Mouse (Mus musculus): ENCODE measurements at regions not wholly inside any gene's neighbourhood (a gene's known extent, or its start where the extent isn't known, plus 50 kb on each side); places are given as distances from the start of the nearest gene placed in this dataset.
A peak's percentile ranks its signal among the peaks of the same experiment; 100 is the strongest.
"Not testable (repeated sequence)": the region's sequence is repeated elsewhere in the genome, so short reads cannot be mapped to it uniquely, and the experiment has no call there.

DNA sequence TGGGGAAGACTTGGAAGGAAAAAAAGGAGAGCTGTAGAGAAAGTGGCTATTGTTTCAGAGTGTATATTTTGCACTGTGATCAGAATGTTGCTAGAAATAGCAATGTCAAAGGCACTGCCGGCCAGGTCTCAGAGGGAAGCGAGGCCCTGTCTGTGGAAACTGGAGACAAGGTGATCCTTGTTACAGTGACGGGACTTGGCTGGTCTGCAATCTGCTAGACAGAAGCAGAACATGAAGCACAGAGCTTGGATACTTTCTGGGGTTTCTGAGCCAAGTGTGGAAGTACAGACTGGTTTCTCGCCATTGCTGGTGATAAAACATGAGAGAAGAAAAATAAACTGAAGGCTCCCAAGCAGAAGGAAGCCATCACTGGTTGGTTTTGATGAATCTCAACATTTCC lies 198.3 kb upstream of the Slc7a14 start:
- H3K9me3 ChIP-seq (ENCODE audit: low read length) = 0 out of 2 replicates have a peak, but pooled peaks cover under 1% of the 10 kb centered on the region
- H3K27me3 ChIP-seq (ENCODE audit: insufficient read depth, low read length) = no peaks in the 10 kb centered on the region
- H3K4me3 ChIP-seq (ENCODE audit: low read depth, low read length) = no peak overlapping the region
- ATAC-seq (no peak), DNase-seq (no peak)
- H3K9ac ChIP-seq = no peak overlapping the region
- H3K4me1 ChIP-seq (ENCODE audit: insufficient read depth) = no peaks in the 10 kb centered on the region
- 78% methylated on average over 4 of the region's 4 CpGs for WGBS
- H3K27ac ChIP-seq (ENCODE audit: low read depth, low read length) = no peak overlapping the region
- no peak for TF ChIP-seq CTCF (IDR thresholded peaks at IDR 0.05; ENCODE audit: low read depth)
- no peak overlapping the region for H3K4me2 ChIP-seq (ENCODE audit: low read depth)
- no peaks in the 10 kb centered on the region for H3K36me3 ChIP-seq (ENCODE audit: insufficient read depth)

GRCm38 (mm10) chr3:31499201-31499968 lies 189.2 kb upstream of the Slc7a14 start:
- Histone ChIP-seq H3K4me2 (ENCODE audit: low read depth) (no peak overlapping the region), H3K27ac (ENCODE audit: low read depth, low read length) (0 out of 2 replicates have a peak overlapping the region, but pooled peaks have one; percentile 21), H3K9ac (no peak overlapping the region), H3K9me3 (ENCODE audit: low read length) (no peaks in the 10 kb centered on the region), H3K4me1 (ENCODE audit: insufficient read depth) (no peaks in the 10 kb centered on the region), H3K4me3 (ENCODE audit: low read depth, low read length) (no peak overlapping the region), H3K36me3 (ENCODE audit: insufficient read depth) (no peaks in the 10 kb centered on the region), H3K27me3 (ENCODE audit: insufficient read depth, low read length) (no peaks in the 10 kb centered on the region)
- 40% methylated on average over 10 of the region's 10 CpGs for WGBS
- ATAC-seq (peak; percentile 72), DNase-seq (peak; percentile 33)
- no peak for TF ChIP-seq CTCF (IDR thresholded peaks at IDR 0.05; ENCODE audit: low read depth)

DNA sequence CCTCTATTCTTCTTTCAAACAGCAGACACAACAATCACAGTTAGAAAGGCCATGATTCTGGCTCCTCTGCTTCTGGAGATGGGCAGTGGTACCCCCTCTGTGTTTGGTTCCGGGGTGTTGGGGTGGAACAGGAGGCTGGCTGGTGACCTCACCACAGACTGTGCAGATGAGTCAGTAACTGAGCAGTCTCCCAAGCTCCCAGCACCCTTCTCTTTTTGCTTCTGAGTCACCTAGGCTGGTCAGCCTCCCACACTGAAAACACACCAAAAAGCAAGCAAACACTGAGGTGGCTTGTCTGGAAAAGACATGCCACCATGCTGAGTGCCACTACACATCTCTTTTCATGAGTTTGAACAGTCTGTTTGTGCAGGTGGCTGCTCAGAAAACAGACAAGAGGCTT lies 185.1 kb upstream of the Slc7a14 start:
- Histone ChIP-seq H3K9ac (no peak overlapping the region), H3K9me3 (ENCODE audit: low read length) (no peaks in the 10 kb centered on the region), H3K4me3 (ENCODE audit: low read depth, low read length) (no peak overlapping the region), H3K4me2 (ENCODE audit: low read depth) (no peak overlapping the region), H3K27ac (ENCODE audit: low read depth, low read length) (no peak overlapping the region), H3K27me3 (ENCODE audit: insufficient read depth, low read length) (no peaks in the 10 kb centered on the region), H3K4me1 (ENCODE audit: insufficient read depth) (no peaks in the 10 kb centered on the region), H3K36me3 (ENCODE audit: insufficient read depth) (no peaks in the 10 kb centered on the region)
- TF ChIP-seq CTCF (IDR thresholded peaks at IDR 0.05; ENCODE audit: low read depth) = no peak
- DNase-seq = no peak
- 91% methylated on average over 1 of the region's 1 CpGs for WGBS
- no peak for ATAC-seq

DNA sequence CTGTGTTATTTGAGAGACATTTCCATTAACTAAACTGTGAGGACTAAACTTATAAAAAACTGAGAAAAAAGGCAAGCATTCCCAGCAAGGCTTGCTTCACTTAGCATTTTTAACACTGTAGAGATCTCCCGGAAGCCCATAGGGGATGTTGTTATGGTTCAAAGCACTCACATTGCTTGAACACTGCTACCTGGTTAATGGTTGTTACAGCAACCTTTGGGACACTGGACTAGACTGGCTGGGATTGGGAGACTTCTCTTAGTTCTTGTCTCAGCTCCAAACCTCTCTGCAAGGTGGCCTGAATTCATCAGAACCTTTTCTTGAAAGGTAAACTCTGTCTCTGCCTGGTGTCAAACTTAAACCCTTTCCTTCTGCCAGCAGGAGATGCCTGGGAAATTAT lies 184.5 kb upstream of the Slc7a14 start:
- Histone ChIP-seq H3K27ac (ENCODE audit: low read depth, low read length) (no peak overlapping the region), H3K9me3 (ENCODE audit: low read length) (no peaks in the 10 kb centered on the region), H3K9ac (no peak overlapping the region), H3K4me3 (ENCODE audit: low read depth, low read length) (no peak overlapping the region), H3K4me2 (ENCODE audit: low read depth) (no peak overlapping the region), H3K4me1 (ENCODE audit: insufficient read depth) (no peaks in the 10 kb centered on the region), H3K27me3 (ENCODE audit: insufficient read depth, low read length) (no peaks in the 10 kb centered on the region), H3K36me3 (ENCODE audit: insufficient read depth) (no peaks in the 10 kb centered on the region)
- ATAC-seq (no peak), DNase-seq (no peak)
- 95% methylated on average over 1 of the region's 1 CpGs for WGBS
- TF ChIP-seq CTCF (IDR thresholded peaks at IDR 0.05; ENCODE audit: low read depth) = no peak

DNA sequence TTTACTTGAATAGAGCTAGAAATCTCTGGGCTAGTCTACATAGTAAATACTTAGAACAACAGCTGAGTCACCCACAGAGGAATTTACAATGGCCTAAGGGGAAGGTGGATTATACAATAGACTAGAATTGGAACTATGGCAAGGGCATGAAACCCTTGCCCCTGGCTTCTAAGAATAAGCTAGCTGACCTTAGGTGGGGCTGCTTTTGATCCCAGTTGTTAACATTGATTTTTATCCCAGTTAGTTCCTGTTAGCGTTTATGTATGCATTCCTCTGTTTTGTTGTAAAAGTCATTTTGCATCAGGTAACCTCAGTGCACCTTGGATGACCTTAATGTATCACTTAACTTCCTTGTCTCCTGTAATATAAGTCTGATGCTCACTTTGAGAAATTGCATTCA lies 181.6 kb upstream of the Slc7a14 start:
- 86% methylated on average over 1 of the region's 1 CpGs for WGBS
- not testable (repeated sequence) for H3K9ac ChIP-seq; H3K4me2 ChIP-seq (ENCODE audit: low read depth); H3K9me3 ChIP-seq (ENCODE audit: low read length); H3K4me3 ChIP-seq (ENCODE audit: low read depth, low read length); H3K36me3 ChIP-seq (ENCODE audit: insufficient read depth); DNase-seq; ATAC-seq; H3K4me1 ChIP-seq (ENCODE audit: insufficient read depth); H3K27me3 ChIP-seq (ENCODE audit: insufficient read depth, low read length); H3K27ac ChIP-seq (ENCODE audit: low read depth, low read length)

DNA sequence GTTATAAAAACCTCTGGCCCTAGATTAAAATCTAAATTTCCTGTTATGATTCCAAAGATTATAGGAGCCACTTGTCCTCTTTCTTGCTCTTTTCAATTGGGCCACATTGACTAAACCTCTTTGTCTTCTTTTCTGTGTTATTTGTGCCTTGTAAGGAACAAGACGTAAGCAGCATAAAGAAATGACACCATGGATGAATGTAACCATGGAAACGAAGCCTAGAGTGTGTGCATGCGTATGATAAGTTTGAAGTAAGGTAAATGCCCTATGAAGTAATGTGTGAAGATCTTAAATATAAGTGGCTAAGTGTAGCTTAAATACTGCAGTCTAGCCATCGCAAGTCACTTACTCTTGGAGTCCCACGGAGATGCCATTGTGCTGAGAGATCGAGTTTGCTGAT lies 177.4 kb upstream of the Slc7a14 start:
- Histone ChIP-seq H3K27ac (ENCODE audit: low read depth, low read length) (no peak overlapping the region), H3K4me2 (ENCODE audit: low read depth) (no peak overlapping the region), H3K9ac (no peak overlapping the region), H3K9me3 (ENCODE audit: low read length) (no peaks in the 10 kb centered on the region), H3K36me3 (ENCODE audit: insufficient read depth) (no peaks in the 10 kb centered on the region), H3K27me3 (ENCODE audit: insufficient read depth, low read length) (no peaks in the 10 kb centered on the region), H3K4me1 (ENCODE audit: insufficient read depth) (no peaks in the 10 kb centered on the region), H3K4me3 (ENCODE audit: low read depth, low read length) (no peak overlapping the region)
- no peak for TF ChIP-seq CTCF (IDR thresholded peaks at IDR 0.05; ENCODE audit: low read depth)
- DNase-seq (peak; percentile 17), ATAC-seq (peak; percentile 78)
- WGBS = 63% methylated on average over 6 of the region's 6 CpGs

- ATAC-seq (no peak), DNase-seq (no peak)
- H3K36me3 ChIP-seq (ENCODE audit: insufficient read depth) = no peaks in the 10 kb centered on the region
- no peaks in the 10 kb centered on the region for H3K27me3 ChIP-seq (ENCODE audit: insufficient read depth, low read length)
- TF ChIP-seq CTCF (IDR thresholded peaks at IDR 0.05; ENCODE audit: low read depth) = no peak
- H3K27ac ChIP-seq (ENCODE audit: low read depth, low read length) = no peak overlapping the region
- H3K9me3 ChIP-seq (ENCODE audit: low read length) = no peaks in the 10 kb centered on the region
- no peaks in the 10 kb centered on the region for H3K4me1 ChIP-seq (ENCODE audit: insufficient read depth)
- no peak overlapping the region for H3K4me3 ChIP-seq (ENCODE audit: low read depth, low read length)
- WGBS = 67% methylated on average over 3 of the region's 3 CpGs
- no peak overlapping the region for H3K4me2 ChIP-seq (ENCODE audit: low read depth)
- no peak overlapping the region for H3K9ac ChIP-seq
These were observed 171.8 kb upstream of the Slc7a14 start for GRCm38 (mm10) chr3:31481964-31482363.

All from forebrain, postnatal 0 days (tissue).